Mouse (Mus musculus) cerebellum, adult 9-10 months (tissue): Measurements from ENCODE around the gene Cfap100.
A peak's percentile ranks its signal among the peaks of the same experiment; 100 is the strongest.

Source experiments
- DNase-seq: peaks from one replicate; pipeline ENCODE4 v3.0.0; 2022

The Cfap100 gene

DNA sequence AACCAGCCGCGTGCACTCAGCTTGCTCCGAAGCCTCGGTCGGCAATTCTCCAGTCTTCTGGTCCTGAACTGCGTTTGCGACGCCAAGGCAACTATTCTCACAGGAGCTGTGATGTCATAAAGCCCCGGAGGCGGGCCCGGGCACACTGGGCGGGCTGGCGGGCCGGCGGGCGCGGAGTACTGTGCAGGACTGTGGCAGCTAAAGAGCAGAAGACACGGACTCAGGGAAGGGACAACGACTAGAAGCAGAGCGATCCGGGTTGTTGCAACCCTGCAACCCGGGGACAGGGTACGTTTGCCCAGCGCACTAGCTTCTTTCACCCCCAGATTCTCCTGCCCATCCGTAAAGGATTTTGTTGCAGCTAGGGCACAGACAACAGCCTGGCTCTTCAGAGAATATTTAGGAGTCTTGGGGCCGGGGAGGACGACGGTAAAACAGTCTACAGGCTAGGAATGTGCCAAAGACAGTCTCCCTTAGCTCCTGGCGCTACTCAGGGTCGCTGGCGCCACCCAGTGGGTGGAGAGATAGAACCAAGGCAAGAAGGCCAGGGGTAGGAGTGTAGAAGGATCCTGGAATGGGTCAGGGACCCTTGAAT, at the start of gene Cfap100:
Cfap100 (minus strand) TSS at position 418 of the 595 bp plus-strand sequence.
- DNase-seq: peak; percentile 71

DNA sequence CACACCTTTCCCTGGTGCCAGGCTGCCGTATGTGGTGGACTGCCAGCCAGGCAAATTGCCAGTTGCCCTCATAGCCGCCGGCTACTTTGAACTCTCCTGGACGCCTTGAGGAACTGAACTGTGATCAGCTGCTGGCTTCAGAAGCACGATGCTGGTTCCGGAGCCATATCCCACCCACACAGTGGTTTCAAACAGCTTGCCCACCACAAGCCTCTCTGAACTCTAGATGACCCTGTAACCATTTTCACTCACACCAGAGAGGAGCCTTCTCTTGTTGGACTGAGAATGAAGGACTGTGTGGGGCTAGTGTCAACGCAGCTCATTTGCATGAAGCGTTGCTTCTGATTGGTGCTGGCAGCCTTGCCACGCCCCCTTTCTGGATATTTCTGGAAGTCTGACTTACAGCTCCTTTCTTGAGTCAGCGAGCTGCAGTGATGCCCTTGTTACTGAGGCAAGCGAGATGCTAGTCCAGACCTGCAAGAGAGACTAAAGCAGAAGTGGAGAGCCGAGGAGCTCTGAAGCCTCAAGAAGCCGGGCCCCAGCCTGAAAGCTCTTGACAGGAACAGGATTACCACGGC, 48.4 kb upstream of the Cfap100 start:
- peak; percentile 55 for DNase-seq

DNA sequence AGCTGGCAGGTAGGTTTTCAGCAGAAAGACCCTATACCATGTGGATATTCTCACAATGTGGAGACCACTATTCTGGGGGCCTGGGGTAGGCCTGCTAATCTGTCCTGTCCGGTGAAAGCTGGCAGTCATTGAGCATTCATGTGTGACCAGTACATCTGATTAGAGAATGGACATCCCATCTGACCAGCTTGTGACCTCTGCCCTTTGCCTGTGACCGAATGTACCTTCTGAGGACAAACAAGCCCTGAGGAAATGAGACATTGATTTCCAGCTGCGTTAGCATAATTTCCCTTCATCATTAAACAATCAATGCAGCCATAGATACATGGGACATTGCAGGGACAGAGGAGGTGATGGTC, 47.2 kb upstream of the Cfap100 start:
- DNase-seq: no peak

DNA sequence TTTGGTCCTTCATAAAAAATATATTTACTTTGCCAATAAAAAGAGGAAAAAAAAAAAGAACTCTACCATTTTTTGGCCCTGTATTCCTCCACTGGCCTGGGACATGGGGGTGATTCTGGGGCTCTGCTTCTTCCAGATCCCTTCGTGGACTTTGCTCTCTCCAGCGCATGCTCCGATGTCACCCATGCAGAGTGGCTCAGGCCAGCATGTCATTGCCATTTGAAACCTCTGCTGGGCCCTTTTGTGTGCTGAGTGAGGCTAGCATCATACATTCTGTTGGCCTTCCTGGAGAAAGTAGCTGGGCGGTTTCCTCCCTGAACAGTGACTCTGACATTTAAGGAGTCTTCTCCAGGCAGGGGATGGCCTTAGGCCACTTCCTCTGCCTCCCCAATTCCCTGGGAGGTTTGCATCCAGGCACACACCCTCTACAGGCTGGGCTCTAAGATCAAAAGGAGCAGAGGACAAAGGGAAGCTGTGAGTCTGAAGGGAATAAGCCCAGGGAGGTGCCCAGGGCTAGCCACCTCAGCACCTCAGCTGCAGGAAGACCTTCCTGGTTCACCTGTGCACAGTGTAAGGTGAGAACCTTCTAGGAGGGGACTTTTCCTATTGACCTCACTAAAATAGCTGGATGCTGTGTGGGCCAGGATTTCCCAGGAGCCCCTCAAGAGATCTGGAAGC, 46.7 kb upstream of the Cfap100 start:
- no peak for DNase-seq

DNA sequence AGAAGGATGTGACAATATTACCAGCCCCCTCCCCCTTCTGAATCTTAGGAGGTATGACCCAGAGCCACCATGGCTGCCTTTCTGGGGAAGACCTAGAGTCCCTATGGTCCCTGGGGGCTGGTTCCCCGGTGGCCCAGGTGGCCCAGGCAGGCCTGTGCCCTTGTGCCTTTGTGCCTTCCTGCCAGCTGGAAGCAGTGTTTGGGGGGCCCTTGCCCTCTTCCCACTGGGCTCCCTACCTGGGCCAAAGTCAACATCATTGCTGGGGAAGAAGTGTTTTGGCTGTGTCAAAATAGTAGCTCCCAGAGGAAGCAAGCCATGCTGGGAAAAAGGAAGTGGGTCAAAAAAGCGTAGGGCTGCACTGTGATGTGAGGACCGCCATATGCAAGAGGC, 45.8 kb upstream of the Cfap100 start:
- no peak for DNase-seq

DNA sequence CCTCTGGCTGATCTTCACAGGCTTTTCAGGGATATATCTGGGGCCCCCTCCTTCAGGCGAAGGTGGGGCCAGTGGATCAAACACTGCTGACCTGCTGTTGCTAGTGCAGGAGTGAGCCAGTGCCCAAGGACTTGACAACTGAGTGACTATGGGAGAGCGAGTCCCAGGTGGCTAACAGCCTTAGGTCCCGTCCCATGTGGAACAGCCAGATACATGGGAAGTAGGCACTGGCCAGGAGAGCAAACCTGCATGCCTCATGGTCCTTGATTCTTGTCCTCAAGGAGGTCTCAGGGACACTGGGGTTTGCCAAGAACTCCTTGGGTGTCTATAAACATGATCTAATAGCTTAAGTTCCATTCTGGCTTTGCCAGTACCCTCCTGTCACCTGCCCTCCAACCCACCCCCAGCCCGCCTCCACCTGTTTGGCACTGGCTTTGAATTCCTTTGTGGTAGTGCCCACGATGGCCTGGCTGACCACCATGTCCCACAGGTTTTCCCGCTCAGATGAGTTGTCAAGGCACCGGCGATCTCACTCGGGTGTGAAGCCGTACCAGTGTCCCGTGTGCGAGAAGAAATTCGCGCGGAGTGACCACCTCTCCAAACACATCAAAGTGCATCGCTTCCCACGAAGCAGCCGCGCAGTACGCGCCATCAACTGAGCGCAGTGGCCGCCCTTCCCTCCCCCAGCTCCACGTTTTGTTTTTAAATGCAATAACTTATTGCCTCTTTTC, 45.2 kb upstream of the Cfap100 start:
- DNase-seq: no peak

DNA sequence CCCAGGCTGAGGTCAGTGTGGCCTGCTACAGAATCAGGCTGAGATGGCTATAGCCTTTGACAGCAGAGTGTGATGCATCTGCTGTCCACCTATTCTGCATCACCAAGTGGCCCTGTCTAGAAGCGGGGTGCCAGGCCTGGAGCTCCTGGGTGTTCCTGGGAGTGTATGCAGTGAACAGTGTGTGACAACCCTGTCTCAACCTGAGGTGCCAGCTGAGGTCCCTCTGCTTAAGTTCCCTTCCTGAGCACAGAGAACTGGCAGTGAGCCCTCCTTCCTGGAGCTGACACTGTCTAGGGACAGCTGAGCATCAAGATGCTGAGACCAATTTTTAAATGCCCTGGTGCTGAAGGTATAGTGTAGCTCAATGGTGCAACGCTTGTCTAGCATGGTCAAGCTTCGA, 44.1 kb upstream of the Cfap100 start:
- no peak for DNase-seq

DNA sequence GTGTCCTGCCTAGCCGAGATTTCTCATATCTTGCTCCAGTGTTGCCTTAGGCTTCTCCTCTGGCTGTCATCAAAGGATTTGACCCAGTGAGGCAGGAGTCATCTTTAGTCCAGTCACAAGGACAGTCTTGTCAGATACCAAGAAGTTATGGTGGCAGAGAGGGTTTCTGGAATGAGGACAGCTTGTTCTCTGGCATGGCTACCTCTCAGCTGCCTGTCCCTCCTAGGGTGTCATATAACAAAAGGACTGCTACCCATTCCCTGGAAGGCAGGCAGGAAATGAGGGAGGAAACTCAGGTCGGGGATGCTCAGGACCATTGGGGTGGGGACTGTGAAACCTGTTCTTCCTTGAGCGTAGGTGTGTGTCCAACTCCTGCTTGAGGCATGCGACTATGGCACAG, 43.5 kb upstream of the Cfap100 start:
- no peak for DNase-seq

DNA sequence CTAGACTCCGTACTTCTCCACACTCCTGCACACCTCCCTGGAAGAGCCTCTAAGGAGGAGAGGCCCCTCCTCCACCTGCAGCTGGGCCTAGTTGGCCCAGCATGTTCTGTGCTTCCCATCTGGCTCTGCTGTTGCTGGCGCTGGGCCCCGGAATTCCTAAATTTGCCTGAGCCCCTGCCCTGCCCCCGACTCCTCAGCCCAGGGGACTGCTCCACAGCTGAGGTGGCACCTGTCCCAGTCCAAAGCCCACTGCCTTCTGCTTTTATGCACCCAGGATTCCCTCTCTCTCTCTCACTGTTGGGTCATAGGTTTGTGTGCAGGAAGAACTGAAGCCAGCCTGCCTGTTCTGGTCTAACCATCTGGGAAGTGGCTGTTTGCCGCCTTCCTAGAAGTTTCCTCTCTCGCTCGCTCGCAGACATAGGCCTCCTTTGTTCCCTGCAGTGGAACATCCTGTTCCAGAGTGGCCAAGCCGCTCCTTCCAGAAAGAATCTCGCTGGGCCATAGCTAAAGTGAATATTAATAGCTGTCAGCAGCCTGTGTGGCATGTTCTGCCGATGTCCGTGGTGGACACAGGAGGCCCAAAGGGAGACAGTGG, 42.4 kb upstream of the Cfap100 start:
- DNase-seq: no peak

DNA sequence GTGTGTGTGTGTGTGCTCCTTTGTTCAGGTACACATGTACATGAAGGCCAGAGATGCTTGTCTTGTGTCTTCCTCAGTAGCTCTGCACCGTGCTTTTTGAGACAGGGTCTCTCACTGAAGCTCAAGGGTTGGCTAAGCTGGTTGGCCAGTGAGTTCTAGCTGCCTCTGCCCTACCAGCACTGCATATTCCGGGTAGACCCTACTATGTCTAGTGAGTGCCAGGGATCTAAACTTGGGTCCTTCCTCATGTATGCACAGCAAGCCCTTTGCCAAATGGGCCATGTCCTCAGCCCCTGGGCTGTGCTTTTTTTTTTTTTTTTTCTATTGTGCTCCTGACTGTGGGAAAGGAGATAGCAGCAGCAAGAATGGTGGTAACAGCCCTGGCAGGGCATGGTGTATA, 41.7 kb upstream of the Cfap100 start:
- DNase-seq: no peak

DNA sequence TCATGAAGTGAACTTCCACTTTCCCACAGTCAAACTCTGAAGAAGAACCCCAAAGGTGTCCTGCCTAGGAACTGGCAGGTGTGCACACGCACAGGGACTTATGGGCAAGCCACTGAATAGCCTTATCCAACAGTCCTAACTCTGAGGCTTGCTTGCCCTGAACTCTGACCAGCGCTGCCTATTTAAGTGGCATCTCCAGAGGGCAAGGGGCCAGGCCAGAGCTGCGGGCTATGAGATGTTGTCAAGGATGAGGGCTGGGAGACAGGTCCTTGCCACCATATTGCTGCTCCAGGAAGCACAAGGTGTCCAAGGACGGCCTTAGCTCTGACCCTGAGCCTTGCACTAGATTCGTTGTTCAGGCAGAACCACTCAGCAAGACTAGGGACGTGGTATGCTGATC, 40.4 kb upstream of the Cfap100 start:
- DNase-seq: no peak

DNA sequence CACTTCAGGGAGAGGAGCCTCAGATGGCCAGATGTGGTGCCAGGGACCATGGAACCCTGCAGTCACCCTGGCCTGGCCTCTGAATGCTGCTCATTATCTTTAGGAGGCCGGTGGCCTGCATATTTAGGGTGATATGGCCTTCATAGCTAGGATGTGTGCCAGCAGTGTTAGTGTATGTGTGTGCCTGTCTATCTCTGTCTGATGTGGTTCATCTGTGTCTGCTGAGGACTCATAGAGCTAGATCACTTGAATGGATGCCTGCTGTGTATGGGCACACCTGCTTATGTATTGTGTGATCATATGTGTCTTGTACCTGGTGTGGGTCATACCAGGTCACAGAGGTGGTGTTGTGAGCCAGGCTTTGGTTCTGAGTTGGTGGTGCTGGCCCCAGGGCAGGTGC, 39.6 kb upstream of the Cfap100 start:
- DNase-seq: no peak

DNA sequence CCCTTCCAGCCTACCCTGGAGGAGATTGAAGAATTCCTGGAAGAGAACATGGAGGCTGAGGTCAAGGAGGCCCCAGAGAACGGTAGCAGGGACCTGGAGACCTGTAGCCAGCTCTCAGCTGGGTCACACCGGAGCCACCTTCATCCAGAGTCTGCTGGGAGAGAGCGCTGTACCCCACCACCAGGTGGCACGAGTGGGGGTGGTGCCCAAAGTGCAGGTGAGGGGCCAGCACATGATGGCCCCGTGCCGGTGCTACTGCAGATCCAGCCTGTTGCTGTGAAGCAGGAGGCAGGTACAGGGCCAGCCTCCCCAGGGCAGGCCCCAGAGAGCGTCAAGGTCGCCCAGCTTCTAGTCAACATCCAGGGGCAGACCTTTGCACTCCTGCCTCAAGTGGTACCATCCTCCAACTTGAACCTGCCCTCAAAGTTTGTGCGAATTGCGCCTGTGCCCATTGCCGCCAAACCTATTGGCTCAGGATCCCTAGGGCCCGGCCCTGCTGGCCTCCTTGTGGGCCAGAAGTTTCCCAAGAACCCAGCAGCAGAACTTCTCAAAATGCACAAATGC, 38.3 kb upstream of the Cfap100 start:
- no peak for DNase-seq

DNA sequence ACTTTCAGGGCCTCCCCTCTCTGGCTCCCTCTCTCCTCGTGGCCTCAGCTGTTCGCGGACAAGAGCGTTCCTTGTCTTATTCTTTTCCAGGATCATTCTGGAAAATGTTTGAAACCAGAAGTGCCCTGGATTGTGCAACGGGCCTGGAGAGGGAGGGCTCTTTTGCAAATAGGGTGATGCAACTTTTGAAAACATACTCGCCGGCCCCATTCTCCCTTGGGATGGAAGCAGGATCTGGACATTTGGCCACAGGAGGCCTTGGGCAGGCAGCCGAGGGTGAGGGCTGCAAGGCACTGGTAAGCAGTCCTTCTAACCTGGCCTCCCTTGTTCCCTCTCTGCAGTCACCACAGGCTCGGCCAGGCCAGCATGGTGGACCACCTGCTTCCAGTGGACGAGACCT, 37.5 kb upstream of the Cfap100 start:
- DNase-seq: no peak

DNA sequence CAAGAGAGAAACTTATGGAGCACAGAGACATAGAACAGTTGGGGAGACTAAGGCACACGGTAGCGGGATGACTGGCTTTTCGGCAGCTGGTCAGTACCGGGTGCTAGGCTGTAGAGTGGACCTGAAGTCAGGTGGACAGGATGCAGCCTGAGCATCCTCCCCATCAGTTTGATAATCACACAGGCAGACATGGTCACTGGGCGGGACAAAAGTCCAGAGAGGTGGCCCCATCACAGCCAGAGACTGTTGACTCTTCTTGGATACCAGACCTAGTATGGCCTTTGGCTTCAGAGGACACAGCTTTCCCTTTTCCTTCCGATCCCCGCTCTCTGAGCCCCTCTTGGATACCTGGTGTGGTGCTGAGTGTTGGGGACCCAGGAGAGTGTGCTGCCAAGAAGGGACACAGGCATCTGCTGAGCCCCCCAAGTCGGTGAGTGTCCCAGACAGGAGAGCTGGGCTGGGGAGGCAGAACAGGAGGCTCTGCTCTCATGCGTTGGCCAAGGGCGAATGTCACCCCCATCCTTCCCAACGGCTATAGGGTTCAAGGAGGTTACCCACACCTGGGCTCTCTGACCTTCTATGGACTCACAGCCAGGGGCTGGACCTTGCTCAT, 36.5 kb upstream of the Cfap100 start:
- DNase-seq: no peak

DNA sequence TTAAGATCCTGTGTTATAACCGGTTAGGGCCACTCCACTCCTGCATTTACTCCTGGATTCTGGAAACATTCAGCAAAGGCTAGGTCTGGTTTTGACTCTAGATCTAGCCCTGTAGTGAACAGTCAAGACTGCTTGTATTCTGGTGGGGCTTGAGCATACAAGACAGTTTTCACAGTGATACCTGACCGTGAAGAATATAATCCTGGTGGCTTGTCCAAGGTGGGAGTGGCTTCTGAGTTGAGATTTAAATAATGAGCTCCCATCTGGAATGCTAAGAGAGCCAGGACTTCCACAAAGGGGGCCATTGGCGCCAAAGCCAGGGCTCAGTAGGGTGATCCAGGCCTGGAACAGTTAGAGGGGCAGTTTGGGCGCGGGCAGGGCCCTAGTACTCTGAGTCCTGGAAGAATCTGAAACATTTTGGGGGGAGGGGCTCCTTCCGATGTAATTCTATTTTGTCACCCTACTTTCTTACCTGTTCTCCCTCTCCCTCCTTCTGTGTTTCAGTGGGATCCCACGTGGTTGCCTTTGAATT, 35.4 kb upstream of the Cfap100 start:
- no peak for DNase-seq

DNA sequence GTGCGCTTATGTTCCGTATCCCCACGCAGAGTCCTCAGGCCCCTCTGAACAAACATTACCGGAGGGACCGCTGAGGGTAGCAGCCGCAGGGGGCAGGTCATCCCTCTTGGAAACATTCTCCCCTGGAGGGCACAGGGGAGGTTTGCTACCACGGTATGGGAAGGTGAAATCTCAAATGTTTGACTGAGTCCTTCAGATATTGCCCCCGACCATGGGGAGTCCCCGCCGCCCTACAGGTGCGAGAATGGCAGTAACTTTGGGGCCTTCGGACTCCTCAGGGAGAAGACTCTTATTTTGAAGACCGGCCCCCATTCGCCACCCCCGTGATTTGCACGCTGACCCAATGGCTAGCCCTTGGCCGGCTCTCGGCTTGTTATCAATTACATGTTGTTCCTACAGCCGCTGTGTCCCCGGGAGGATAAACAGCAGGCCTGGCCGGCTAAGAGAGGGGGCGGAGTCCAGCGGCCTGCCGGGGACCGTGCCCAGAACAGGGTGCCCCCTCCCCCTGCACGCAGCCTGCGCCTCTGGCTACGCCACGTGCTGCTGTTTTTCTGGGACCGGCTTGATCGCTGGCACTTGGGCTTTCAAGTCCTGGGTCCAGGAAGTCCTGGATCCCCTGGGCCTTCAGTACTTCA, 34.7 kb upstream of the Cfap100 start:
- peak; percentile 81 for DNase-seq

DNA sequence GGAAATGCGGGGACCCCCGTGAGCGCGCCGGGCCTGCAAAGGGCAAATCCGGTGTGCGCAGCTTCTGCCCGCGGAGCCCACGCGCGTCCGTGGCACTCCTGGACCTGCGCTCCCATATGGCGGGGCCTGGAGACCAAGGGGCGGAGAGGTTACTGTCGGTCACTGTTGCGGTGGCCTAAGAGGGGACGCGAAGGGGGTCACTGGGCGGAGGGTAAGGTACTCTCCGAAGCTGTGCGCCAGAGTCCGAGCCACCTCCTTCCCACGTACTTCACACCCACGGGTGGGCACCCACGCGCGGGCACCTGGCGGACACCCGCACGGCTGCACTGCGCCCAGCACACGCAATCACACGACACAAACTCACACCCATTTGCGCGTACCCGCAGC, 34.2 kb upstream of the Cfap100 start:
- peak; percentile 50 for DNase-seq

DNA sequence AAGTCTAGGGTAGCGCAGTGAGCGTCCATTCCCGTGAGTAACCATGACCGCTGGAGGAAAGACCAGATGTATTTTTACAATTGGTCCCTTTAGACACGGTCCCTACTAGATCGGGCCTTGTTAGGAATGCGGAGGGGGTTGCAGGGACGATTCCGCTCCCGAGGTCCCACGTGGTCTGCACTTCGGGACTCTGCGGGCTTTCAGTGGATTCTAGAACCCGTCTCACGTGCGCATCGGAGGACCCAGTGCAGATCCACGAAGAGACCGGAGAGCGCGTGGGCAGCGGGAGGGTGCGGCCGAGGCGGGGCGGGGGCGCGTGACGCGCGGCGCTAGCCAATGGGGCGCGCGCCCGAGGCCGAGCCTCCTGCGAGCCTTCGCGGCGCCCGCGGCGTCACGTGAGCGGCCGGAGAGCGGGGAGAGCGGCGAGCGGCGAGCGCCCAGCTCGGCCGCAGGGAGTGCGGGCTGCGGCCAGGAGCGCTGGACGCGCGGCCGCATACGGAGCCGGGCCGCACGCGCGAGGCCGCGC, 33.6 kb upstream of the Cfap100 start, which contains the start of gene Klf15:
Klf15 (plus strand) TSS at position 396 of the 526 bp plus-strand sequence.
- peak; percentile 84 for DNase-seq

DNA sequence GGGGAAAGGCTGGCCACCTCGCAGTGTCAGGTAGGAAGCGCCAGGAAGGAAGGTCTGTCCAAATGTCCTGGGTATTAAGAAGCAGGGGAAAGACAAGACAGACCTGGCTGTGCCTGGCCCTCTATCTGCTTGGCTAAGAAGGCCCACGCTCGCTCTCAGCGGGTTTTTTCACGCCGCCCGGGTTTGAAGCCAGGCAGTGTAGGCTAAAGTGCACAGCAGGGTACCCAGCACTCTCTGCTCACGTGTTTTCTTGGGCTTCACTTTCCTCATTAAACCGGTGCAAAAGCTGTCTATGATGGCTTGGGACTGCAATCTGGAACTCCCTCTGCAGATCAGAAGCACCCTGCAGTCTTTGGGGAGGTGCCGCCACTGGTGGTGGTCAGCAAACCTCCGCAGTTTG, 33.2 kb upstream of the Cfap100 start:
- peak; percentile 54 for DNase-seq

DNA sequence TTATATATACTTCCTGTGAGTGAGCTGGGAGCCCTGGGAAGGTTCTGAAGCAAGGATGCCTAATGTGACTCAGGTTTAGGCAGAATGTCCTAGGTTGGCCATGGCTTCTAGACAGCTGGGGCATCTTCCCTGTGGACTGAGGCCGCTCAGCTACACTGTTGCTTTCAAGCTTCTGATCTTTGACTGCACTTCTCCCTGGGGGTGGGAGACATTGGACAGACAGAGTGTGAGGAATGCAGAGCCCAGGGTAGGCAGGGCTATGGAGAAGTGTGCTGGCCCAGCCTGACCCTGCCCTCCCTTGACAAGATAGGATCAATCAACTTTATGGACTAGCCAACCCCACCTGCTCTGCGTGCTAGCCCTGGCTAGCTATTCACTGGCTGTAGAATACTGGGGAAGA, 32.6 kb upstream of the Cfap100 start:
- no peak for DNase-seq

DNA sequence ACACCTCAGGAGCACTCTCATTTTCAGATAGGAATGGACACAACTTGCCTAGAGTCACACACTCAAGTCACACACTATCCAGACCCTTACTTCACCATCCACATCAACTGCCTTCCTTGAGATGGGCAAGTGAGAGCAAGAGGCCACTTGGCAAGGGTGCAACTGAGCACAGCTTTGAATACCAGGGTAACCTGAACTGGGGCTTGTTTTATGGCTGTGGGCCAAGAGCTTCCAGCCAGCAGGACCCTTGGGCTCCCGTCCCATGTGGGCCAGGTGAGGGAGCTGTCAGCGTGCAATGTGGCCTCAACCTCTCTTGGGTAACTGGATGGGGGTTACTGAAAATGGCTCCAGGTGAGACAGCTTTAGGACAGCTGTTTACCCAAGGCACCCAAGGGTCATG, 28.8 kb upstream of the Cfap100 start:
- DNase-seq: no peak
